Mouse (Mus musculus): ENCODE results near the gene Lctl.

Gene Lctl

DNA sequence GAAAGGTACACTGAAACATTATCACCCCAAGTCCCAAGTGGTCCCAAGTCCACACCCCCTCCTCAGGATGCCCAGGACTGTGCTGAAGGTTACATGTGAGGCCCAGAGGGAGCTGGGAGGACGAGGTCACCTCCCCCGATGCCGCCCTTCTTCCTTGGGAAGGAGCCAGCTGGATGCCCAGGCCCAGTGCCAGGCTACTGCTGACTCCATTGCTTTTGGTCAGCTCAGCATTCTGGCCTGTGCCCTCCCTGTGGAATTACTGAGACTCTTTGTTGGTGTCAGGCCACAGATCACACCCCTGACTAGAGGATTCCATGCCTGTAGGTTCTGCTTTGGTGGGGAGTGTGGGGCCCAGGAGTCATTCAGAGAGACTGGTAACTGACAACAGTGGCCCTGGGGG is at the start of gene Lctl:
TSS of gene Lctl (plus strand) at position 272 of the 400 bp plus-strand sequence.
- no peak for DNase-seq (ENCODE audit: low read depth, low spot score)

DNA sequence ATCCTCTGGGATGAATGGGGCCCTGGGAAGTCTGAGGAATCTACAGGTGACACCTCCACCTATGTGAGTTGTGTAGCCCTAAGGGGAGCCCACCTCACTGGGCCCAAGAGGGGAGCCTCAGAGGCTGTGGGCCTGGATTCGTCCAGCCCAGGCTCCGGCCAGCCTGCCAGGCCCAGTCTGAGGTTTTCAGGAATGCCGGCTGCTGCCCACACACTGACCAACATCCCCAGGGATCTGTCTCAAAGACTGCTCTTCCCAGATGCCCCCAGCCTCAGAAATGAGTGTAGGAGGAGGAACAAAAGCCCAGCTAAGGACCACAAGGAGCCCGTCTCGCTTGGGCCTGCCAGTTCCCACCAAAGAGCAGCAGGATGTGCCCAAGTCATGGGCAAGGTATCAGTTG is 49.2 kb upstream of the Lctl start:
- DNase-seq (ENCODE audit: low read depth, low spot score) = no peak

DNA sequence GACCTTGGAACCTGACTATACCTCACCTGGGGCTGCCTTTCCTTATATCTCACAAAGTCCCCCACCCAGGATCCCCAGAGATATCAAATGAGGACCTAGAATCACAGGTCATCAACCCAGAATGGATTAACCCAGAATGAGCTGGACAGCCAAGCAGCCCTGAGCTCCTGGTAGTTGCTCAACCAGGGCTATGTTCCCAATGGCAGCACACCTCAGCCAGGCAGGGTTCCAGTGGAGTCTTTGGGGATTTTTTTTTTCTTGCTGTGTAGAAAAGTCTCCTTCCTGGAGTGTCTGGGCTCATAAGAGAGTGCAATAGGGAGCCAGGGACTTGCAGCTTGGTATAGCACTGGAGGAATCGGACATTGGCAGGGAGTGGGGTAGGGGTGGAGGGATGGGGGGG is 48.4 kb upstream of the Lctl start:
- no peak for DNase-seq (ENCODE audit: low read depth, low spot score)

DNA sequence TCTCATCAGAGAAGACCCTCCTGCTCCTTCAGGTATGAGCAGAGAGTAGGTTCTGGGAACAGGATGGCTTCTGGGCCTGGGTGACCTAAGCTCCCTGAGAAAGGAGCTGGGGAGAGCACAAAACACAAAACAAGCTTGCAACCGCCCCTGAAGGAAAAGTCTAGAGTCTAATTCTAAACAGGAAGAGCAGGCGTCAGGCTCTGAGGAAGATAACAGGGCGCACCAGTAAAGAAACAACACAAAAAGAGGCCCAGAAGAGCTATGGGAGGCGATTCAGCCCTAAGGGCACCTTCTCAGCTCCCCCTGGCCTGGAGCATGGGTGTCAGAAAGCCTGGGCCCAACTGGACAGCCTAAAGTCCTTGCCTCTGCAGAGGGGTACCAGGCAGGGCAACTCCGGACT is 47.8 kb upstream of the Lctl start:
- no peak for DNase-seq (ENCODE audit: low read depth, low spot score)

DNA sequence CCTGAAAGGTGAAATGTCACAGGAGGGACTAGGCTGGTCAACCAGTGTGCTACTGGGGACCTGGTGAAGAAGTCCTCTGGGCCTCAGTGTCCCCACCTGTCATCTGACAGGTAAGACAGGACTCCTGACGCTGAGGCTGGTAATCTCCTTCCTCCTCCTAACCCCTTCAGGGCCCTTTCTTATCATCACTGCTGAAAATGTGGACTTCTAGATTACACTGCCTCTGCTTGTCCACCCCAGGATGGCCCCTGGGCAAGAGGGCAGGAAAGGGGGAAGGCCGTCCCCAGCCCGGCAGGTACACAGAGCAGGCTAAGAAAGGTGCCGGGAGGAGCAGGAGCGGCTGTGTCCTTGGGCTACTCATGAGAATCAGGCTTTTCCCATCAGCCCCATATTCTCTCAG is 46.3 kb upstream of the Lctl start:
- DNase-seq (ENCODE audit: low read depth, low spot score) = no peak

DNA sequence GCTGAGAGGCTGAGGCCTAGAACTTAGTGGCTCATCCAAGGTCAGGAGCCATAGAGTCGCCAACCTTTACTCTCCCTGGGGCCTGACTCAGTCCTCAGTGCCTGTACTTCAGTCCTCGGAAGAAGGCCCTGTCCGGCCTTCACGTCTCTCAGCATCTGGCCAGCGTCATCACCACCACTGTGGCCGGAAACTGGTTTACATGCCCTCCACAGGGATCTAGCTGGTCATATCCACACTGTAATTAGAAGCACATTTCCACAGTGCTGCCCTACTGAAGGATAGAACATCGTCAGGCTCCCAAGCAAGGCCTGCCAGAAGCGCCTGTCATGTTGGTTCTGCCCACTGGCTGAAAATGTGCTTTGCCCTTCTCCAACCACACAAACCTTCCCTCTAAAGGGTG is 42.1 kb upstream of the Lctl start:
- no peak for DNase-seq (ENCODE audit: low read depth, low spot score)

DNA sequence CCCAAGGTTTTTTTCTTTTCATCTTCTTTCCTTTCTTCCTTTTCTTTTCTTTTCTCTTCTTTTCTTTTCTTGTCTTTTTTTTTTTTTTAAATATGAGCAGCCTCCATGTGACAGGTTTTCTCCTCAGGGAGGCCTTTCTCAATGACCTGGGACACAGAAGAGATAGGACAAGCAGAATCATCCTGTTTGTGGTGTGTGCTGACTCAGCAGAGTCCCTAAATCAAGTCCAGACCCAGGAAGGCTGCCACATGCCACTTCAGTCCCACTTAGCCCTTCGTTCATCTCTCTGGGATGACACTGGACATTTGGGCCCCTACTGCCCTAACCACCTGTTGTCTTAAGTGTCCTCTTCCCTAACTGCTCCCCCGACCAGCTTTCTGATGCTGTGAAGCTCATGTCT is 40.5 kb upstream of the Lctl start:
- DNase-seq (ENCODE audit: low read depth, low spot score) = no peak

DNA sequence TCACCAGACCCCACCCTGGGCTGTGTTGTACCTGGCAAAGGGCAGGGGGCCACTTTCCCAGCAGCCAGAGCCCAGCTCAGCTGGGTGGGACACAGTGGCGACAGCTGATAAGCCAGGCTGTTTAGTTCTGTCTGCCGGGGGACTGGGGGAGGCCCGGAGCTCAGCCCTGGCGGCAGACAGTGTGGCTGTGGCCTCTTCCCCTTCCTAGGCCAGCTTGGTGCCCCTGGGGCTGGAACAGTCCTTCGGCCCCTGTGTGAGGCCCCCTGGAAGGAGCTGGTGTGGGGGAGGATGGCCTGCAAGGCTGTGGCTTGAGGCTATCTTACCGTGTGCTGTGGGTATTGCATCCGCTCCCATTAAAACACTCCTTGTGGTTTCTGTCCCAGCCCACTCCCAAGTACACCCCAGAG is 38.6 kb upstream of the Lctl start:
- no peak for DNase-seq (ENCODE audit: low read depth, low spot score)

DNA sequence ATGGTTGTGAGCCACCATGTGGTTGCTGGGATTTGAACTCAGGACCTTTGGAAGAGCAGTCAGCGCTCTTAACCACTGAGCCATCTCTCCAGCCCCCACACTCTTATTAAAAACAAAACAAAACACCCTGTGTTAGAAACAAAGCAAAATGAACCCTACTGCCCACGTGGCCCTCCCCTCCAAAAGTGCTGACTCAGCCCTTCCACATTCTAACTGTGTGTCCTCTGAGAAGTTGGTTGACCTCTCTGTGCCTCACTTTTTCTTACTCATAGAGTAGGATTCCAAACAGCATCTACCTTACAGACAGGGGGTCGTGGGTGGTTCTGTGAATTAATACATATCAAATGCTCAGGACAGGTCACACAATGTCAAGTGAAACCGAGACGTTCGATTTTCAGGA is 37.0 kb upstream of the Lctl start:
- DNase-seq (ENCODE audit: low read depth, low spot score) = no peak

DNA sequence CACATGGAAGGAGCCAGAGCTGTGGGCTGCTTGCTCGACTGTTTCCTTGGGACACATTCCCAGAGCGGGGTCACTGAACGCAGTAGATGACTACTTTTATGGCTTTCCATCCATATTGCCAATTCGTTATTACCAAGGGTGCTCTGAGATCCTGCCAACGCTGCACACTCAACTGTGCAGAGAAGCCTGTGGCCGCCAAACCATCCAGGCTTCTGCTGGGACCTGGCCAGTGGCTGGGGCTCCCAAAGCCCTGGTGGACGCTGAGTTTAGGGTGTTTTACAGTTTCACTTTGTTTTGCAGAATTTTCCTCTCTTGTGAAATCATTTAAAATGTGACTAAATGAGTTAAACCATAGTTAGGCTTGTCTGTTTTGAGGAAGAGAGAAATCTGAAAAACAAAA is 32.7 kb upstream of the Lctl start:
- DNase-seq (ENCODE audit: low read depth, low spot score) = no peak

DNA sequence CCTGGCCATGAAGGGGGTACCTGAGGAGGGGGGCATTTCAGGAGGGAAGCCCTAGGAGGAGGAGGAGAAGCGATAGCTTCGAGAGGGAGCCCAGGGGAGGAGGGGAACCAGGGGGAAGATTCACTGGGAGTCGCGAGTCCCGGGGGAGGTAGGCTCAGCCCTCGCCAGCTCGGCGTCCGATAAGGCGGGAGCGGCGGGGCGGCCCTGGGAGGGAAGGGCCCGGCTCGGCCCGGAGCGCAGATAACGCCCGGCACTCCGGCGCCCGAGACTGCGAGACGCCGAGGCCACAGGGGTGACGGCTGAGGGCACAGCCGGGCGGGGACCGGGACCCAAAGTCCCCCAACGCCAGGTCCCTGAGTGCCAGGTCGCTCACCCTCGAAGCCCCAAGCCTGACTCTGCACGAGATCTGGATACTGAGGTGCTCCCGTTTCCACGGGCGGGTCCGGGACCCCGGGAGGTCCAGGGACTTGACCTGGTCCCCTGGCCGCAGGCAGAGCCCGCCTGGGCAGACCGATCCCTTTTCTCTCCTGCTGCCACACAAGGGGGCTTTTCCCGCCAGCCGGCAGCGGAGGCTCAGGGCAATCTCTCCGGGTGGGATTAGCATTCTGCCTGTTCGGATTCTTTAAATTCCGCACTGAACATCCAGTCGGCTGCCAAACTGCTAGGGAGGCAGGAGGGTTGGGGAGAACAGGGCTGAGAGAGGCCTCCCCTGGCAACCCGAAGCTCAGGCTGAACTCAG is 32.1 kb upstream of the Lctl start:
- no peak for DNase-seq (ENCODE audit: low read depth, low spot score)

DNA sequence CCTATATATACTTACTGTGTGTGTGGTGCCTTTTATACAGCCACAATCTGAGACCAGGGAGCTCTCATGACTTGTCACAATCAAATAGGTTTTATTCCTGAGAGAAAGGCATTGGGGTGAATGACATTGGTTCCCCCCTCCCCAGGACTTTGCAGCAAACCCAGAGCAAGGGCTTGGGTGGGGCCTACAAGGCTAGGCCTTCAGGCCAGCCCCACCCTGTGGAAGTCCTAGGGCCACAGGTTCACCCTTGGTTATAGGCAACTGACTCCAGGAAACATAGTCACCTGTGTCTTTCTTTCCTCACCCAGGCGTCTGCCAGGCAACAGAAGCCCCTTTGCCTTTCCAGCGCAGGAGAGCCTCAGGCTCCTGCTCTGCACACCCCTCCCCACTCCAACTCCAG is 31.0 kb upstream of the Lctl start:
- DNase-seq (ENCODE audit: low read depth, low spot score) = no peak

DNA sequence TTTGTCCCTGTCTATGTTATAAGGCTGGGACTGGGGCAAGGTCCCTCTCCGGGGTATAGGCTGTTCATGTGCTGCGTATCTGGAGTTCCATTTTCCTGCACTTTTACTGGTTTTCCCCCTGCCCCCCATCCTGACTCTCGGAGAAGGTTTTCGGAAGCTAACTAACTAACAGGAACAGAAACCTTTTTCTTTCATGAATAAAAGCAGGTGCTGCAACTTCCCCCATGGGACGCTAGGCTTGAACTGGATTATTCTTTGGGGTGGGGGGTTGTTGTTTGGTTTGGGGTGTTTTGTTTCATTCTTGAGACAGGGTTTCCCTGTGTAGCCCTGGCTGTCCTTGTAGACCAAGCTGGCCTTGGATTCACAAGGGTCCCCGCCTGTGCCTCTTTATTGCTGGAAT is 30.4 kb upstream of the Lctl start:
- DNase-seq (ENCODE audit: low read depth, low spot score) = no peak

DNA sequence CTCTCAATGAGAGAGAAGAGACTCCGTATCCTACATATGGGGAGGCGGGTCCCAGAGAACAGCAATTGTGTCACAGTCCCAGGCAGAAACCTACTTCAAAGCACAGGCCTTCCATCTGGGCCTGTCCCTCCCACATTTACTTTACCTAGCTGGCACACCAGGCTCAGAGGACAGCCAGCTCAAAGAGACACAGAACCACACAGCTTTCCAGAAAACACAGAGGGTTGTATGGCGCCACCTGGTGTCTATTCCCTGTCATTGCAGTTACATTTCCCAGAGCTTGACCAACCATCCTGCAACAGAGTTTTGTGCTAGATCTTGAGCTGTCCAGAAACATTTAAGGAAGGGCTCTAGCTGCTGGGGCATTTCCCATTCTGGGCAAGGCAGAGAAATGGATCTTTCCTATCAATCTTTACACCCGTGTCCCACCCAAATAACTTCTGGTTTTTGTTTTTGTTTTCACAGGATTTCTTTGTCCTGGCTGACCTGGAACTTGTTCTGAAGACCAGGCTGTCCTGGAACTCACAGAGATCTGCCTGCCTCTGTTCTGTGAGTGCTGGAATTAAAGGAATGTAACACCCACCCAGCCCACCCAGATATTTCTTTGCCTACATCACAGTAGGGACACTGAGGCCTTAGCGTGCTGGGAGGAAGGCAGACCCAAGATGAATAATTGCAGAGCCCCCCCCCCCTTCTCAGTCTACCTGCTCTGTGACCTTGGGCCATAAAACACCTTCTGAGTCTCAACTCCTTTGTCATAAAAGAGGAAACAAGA is 29.3 kb upstream of the Lctl start:
- DNase-seq (ENCODE audit: low read depth, low spot score) = peak; percentile 67

DNA sequence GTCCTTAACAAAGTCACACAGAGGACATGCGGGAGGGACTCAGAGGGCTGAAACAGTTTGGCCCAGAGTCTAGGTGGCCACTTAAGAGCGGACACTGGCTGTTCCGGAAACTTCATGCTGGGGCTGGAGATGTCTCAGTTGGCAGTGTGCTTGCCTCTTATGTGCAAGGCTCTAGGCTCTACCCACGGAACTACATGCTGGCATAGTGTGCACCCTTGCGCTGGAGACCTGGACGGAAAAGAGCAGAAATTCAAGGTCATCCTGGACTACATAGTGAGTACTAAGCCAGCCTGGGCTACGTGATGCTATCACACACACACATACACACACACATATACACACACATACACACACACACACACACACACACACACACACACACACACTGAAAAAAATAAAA is 28.6 kb upstream of the Lctl start:
- no peak for DNase-seq (ENCODE audit: low read depth, low spot score)

DNA sequence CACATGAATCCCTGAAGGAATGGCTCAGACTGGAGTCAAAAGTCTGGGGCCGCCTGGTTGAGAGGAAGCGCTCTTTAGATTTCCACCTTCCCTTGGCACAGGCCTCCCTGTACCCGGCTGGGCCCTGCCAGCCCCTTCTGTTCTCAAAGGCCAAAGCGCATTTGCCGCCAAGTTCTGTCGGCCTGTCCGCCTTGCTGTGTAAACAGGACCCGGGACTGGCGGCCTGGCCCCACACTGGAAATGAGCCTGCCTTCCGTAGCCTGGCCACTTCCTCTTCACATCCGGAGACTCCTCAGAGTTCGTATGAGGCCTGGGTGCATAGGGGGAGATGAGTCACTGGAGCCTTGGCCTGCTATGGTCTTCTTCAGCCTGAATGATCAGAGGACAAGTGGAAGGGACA is 27.9 kb upstream of the Lctl start:
- DNase-seq (ENCODE audit: low read depth, low spot score) = no peak

DNA sequence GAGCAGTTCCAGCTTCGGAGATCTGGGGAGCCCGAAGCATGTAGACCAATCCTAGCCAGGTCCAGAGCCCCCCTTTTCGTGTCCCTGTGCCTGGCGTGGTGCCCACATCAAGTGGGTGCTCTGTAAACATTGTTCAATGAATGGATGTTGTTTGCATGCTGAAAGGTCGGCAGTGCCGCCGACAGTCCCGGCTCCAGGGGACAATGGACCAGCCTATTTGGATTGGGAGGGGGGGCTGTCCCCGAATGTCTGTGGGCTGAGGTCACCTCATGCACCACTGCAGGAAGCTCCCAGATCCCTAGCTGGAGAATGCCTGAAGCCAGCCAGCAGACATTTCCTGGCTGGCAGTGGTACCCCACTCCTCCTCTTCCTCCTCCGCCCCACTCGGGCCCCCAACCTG is 22.9 kb upstream of the Lctl start:
- no peak for DNase-seq (ENCODE audit: low read depth, low spot score)

DNA sequence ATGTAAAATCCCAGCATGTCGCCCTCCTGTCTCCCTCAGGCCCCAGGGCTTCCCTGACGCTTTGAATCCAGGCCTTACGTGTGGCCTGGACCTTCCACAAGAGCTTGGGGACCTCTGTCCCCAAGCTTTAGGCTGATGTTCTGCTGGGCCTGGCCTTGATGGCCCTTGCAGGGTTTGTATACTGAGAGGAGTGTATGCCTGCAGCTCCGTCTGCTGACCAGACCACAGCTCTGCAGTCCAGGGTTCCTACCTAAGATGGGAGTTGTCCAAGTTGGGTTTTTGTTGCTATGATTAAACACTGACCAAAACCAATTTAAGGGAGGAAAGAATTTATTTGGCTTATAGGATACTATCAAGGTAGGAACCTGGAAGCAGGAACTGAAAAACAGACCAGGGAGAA is 18.7 kb upstream of the Lctl start:
- no peak for DNase-seq (ENCODE audit: low read depth, low spot score)

DNA sequence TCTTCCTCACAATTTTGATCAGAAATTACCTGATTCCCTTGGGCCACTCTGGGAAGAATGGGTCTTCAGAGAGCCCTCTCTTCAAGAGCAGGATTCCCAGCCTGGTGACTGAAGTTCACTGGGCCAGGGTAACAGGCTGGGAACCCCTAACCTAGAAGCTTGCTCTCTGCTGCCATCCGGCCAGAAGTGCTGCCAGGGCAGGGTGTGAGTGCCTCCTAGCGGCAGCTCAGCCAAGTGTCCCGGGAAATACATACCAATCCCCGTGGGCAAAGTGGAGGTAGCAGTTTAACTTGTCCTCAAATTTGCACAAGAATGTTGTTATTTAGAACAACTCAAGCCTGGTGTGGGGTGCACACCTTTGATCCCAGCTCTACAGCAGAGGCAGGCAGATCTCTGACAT is 16.5 kb upstream of the Lctl start:
- peak; percentile 66 for DNase-seq (ENCODE audit: low read depth, low spot score)

DNA sequence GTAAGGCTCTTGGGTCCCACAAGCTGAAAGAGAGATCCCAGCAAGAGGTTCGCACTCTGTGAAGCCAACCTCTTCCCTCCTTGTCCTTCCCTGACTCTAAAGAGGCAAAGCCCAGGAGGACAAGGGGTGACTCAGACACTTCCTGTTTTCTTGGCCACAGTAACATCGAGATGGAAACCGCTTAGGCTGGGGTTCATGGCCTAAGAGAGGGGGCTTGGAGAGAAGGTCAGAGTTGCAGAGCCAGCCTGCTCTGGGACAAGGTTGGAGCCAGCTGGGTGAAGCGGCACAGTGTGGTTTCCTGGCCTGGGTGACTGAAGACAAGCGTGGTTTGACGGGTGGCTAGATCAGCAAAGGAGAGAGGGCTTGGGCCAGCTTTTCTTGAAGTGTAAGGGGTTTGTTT is 11.6 kb upstream of the Lctl start:
- DNase-seq (ENCODE audit: low read depth, low spot score) = no peak

DNA sequence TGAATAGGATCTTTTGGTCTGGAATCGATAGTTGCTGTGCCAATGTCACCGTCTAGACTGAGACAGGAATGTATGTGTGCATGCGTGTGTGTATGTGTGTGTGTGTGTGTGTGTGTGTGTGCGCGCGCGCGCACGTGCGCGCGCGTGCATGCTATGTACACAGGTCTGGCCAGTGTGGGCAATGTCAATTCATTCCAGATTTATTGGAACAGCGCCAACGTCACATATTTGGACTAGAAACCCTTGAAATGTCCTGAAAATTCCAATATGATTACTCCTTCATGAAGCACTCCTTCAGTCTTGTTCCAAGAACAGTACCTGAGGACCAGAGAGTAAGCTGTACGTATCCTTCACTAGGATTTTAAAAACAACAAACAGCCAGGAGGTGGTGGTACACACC is 6.4 kb upstream of the Lctl start:
- DNase-seq (ENCODE audit: low read depth, low spot score) = no peak

DNA sequence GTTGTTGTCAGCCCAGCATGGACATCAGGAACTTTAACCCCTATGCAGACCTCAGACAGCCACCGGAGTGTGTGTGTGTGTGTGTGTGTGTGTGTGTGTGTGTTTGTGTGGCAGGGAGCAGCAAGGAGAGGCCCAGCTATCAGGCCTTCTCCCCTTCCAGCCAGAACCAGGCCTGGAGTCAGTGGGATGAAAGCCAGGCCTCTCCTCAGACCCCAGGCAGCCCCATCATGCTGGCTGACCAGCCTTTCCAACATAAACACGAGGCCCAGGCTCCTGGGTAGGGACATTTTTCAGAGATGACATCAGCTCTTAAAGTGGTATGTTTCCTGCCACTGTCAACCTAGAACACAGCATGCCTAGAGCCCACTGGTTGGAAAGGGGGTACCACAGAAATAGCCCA is 2.3 kb upstream of the Lctl start:
- DNase-seq (ENCODE audit: low read depth, low spot score) = no peak

DNA sequence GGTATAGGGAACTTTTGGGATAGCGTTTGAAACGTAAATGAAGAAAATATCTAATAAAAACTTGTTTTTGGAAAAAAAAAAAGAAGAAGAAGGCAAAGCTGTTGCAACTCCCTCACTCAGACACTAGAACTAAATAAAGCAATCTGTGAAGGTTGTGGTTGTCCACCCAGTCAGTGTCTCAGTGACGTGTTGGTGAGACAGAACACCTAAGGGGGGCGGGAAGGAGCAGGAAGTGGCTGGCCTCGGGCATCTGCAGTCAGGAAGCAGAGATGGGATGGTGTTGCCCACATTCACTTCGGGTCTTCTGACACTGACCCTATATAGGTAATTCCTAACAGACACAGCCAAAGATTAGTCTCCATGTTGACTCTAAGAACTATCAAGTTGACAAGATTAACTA is 1.2 kb upstream of the Lctl start:
- DNase-seq (ENCODE audit: low read depth, low spot score) = no peak

DNA sequence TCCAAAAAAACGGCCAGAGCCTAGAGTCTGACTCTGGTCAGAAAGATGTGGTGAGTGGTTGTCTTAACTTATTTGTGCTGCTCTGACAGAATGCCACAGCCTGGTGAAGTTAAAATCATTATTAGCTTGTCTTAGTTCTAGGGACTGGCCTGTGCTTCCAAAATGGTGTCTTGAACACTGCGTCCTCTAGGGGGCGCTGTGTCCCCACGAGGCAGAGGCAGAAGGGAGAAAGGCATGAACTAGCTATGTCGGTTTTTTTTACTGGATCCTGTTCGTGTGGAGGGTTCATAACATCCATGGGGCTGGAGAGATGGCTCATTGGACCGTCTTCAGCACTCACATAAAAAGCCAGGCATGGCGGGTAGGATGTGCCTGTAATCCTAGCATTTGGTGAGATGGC is 3.0 kb downstream of the Lctl start:
- DNase-seq (ENCODE audit: low read depth, low spot score) = peak; percentile 70
